Mouse (Mus musculus) E14TG2a.4 (cell line): ENCODE results near the gene Mki67.

Source experiments
- CTCF ChIP-seq: conservative IDR thresholded peaks from 2 replicates; pipeline ENCODE4 v1.5.1; 2014; ENCODE audit warnings: low read length
- NANOG ChIP-seq: IDR thresholded peaks from 2 replicates; pipeline ENCODE4 v1.6.1; 2014; ENCODE audit warnings: borderline replicate concordance, low read length, mixed read lengths
- POU5F1 ChIP-seq: IDR thresholded peaks from 2 replicates; pipeline ENCODE4 v1.6.1; 2014; ENCODE audit warnings: low read length, borderline replicate concordance

DNA sequence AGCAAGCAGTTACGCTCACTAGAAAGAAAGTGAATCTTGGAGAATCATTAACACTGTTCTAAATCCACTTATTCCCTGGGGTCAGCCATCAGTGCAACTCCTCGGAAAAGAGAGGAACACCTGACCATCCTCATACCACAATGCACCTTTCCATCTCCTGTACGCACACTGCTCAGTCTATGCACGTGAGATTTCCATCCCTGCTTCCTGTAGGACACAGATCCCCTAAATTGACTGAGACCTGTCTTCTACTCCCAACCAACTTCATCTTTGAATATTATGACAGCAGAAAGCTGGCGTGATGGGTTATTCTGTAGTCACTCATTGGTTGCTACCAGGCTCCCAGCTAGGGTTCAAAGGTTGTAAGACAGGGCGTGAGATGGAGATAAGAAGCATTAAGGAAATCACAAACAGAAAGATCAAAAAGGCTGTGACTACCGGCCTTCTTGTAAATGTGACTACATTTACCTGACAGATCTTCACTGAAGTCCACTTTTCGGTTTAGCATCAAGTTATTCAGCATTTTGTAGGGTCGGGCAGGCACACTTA is 12.5 kb downstream of the Mki67 start:
- TF ChIP-seq CTCF = no peak
- no peak for TF ChIP-seq POU5F1
- no peak for TF ChIP-seq NANOG
